Mouse (Mus musculus) midbrain, embryonic 16.5 days (tissue): ENCODE data around the gene Csta1. TPM values are rescaled to one million over a fixed set of nuclear protein-coding genes. Genes with fewer than 3 reads are reported as not detected.
A peak's percentile ranks its signal among the peaks of the same experiment; 100 is the strongest.

Experiments used
- ATAC-seq: fragments of 200-750 bp; cut with Nextera tagmentation; 2 replicates; pipeline ENCODE4 v1.8.0; 2017; ENCODE audit warnings: moderate TSS enrichment
- H3K27ac ChIP-seq: fragments of 300-500 bp; sonication (generic); 2 replicates; pipeline ENCODE4 v1.5.1; 2014; ENCODE audit warnings: mild to moderate bottlenecking, low read length, mixed read lengths
- H3K27me3 ChIP-seq: fragments of 300-500 bp; sonication (generic); 2 replicates; pipeline ENCODE4 v1.6.1; 2014; ENCODE audit warnings: low read depth, low read length, mixed read lengths; ENCODE audit not compliant: control insufficient read depth, insufficient read depth
- H3K36me3 ChIP-seq: fragments of 300-500 bp; sonication (generic); 2 replicates; pipeline ENCODE4 v1.6.1; 2014; ENCODE audit warnings: mild to moderate bottlenecking, low read length, moderate library complexity, mixed read lengths; ENCODE audit not compliant: control insufficient read depth, insufficient read depth
- H3K4me1 ChIP-seq: fragments of 300-500 bp; sonication (generic); 2 replicates; pipeline ENCODE4 v1.6.1; 2014; ENCODE audit warnings: mild to moderate bottlenecking, low read length, mixed read lengths; ENCODE audit not compliant: control insufficient read depth, insufficient read depth
- H3K4me2 ChIP-seq: fragments of 300-500 bp; sonication (generic); 2 replicates; pipeline ENCODE4 v1.6.1; 2014; ENCODE audit warnings: mild to moderate bottlenecking, low read length, mixed read lengths
- H3K4me3 ChIP-seq: fragments of 300-500 bp; sonication (generic); 2 replicates; pipeline ENCODE4 v1.5.1; 2014; ENCODE audit warnings: low read depth, mild to moderate bottlenecking, low read length, moderate library complexity, mixed read lengths
- H3K9ac ChIP-seq: fragments of 300-500 bp; sonication (generic); 2 replicates; pipeline ENCODE4 v1.6.1; 2014; ENCODE audit warnings: low read depth, low read length, mixed read lengths
- H3K9me3 ChIP-seq: fragments of 300-500 bp; sonication (generic); replicated peaks from 2 replicates; pipeline ENCODE4 v1.6.1; 2014; ENCODE audit warnings: mild to moderate bottlenecking, low read length, mixed read lengths; ENCODE audit not compliant: control insufficient read depth, poor library complexity, severe bottlenecking
- WGBS: fragments of 180-500 bp; shearing (Covaris S2); extraction: QIAGEN DNeasy Blood & Tissue Kit; methylation state at CpG from one replicate; pipeline ENCODE4 v1.1.7; 2014; 5-methylcytosine and 5-hydroxymethylcytosine counted together
- polyA plus RNA-seq: library from polyadenylated mRNA; unstranded; fragments of >200 nt; fragmentation: Nextera tagmentation; extraction: Ambion mirVana; gene quantifications from 2 replicates; pipeline ENCODE4 v1.2.1, GENCODE M21; 2015

Csta1 gene
- polyA plus RNA-seq, 1 experiment from 2014 or later: not detected

DNA sequence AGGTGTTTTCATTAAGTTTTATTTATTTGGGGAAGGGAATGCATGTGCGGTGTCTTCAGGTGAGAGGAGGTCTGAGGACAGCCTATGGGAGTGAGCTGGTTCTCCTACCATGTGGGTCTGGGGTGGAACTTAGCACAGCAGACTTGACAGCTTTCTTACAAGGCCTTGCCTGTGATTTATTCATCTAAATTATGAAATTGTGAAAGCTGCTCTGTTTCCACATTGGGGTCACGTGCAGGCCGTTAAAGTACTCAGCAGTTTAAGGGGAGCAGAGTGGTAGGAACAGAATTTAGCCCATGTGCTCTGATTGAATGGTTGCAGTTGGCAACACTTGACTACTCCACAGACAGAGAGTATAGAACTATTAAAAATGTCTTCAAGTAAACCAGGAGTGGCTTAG lies 51.1 kb downstream of the Csta1 start:
- 96% methylated on average over 3 of the region's 3 CpGs for WGBS
- H3K36me3 ChIP-seq: 0 out of 2 replicates have a peak, but pooled peaks cover 3% of the 10 kb centered on the region
- no peak overlapping the region for H3K9ac ChIP-seq
- H3K9me3 ChIP-seq: no peaks in the 10 kb centered on the region
- no peak overlapping the region for H3K4me2 ChIP-seq
- H3K27ac ChIP-seq: no peak overlapping the region
- no peaks in the 10 kb centered on the region for H3K4me1 ChIP-seq
- no peak for ATAC-seq
- H3K4me3 ChIP-seq: no peak overlapping the region
- no peaks in the 10 kb centered on the region for H3K27me3 ChIP-seq

DNA sequence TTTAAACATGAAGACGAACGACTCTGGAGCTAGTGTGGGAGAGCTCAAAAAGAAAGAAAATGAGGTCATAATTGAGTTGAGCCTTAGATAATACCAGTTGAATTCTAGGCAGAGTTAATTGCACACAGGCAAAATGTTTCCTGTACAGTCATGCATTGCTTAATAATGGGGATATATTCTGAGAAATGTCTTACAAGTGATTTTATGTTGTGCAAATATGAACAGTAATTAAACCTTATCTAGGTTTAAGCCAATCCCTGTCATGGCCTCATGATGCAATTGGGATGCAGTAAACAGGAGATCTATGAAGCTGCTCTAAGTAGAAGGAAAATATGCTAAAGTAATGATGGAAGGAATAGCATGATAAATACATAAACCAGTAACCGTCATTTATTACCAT lies 56.3 kb downstream of the Csta1 start:
- peaks cover 7% of the 10 kb centered on the region for H3K4me1 ChIP-seq
- no peak overlapping the region for H3K27ac ChIP-seq
- H3K36me3 ChIP-seq: no peaks in the 10 kb centered on the region
- H3K4me3 ChIP-seq: no peak overlapping the region
- H3K9ac ChIP-seq: no peak overlapping the region
- no peak overlapping the region for H3K4me2 ChIP-seq
- H3K27me3 ChIP-seq: no peaks in the 10 kb centered on the region
- no peak for ATAC-seq
- no peaks in the 10 kb centered on the region for H3K9me3 ChIP-seq
- WGBS: over 99% methylated on average over 3 of the region's 3 CpGs

DNA sequence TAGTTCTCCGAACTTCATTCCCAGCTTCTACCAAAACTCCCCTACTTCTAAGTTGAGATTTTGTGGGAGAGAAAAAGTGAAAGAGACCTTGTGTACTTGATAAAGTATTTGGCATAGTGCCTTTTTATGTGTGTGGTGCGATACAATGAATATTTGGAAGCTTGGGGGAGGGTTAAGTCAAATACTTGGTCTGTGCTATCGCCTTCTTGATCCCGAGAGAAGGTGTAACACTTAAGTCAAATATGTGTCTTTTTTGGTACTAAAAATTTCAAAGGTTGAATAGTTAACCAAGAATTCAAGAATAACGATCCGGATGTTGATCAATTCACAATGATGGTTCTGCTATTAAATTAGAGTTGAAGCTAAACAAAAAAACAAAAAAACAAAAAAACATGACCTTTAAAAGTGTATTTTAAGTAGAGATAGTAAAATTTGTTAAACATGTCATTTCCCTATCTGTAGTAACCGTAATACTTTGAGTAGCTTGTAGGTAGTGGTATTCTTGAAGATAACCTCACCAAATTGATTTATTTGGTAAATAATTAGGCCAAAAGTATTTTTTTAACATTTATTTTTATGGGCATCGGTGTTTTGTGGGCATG lies 58.5 kb downstream of the Csta1 start:
- Histone ChIP-seq H3K4me3 (peak overlapping the region; percentile 80), H3K27ac (peak overlapping the region; percentile 100), H3K4me1 (peaks cover 16% of the 10 kb centered on the region), H3K27me3 (no peaks in the 10 kb centered on the region), H3K9me3 (no peaks in the 10 kb centered on the region), H3K4me2 (peak overlapping the region; percentile 62), H3K9ac (peak overlapping the region; percentile 92), H3K36me3 (no peaks in the 10 kb centered on the region)
- 30% methylated on average over 8 of the region's 8 CpGs for WGBS
- ATAC-seq: no peak

- WGBS: under 1% methylated on average over 81 of the region's 81 CpGs
- peak; percentile 98 for ATAC-seq
These were observed 59.3 kb downstream of the Csta1 start, which contains the start of the genes Fam162a and Ccdc58 for GRCm38 (mm10) chr16:36071450-36072379. TSS of gene Fam162a (minus strand) at chr16:36071594. TSS of gene Ccdc58 (plus strand) at chr16:36071685.

DNA sequence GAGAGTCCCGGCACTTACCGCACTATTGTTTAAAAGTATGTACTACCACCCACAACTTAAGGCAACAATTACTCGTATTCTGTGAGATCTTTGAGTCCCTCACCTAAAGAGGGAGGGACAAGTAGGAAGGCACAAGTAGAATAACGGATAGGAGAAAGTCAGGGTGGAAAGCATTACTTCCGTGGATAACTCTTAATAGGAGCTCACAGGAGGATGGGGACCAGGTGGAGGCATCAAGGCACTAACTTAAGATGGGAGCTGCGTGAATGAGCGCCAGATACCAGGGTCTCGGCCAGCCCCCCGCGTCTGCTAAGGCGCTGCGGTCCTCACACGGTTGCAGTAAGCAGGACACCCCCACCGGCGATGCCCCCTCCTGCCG lies 60.0 kb downstream of the Csta1 start:
- under 1% methylated on average over 16 of the region's 16 CpGs for WGBS
- Histone ChIP-seq H3K9ac (peak overlapping the region; percentile 92), H3K4me1 (peaks cover 16% of the 10 kb centered on the region), H3K4me3 (peak overlapping the region; percentile 80), H3K9me3 (no peaks in the 10 kb centered on the region), H3K27ac (peak overlapping the region; percentile 100), H3K4me2 (peak overlapping the region; percentile 62), H3K36me3 (no peaks in the 10 kb centered on the region), H3K27me3 (no peaks in the 10 kb centered on the region)
- no peak; the same call in 1 of the 2 replicates for ATAC-seq

More at GRCm38 (mm10) chr16:36071450-36072379, 59.3 kb downstream of the Csta1 start, which contains the start of the genes Fam162a and Ccdc58:
- no peaks in the 10 kb centered on the region for H3K9me3 ChIP-seq
- no peaks in the 10 kb centered on the region for H3K36me3 ChIP-seq
- H3K27me3 ChIP-seq: no peaks in the 10 kb centered on the region
- H3K4me1 ChIP-seq: peaks cover 16% of the 10 kb centered on the region
- peak within 1 kb of the TSS; percentile 80 for H3K4me3 ChIP-seq
- H3K9ac ChIP-seq: peak within 1 kb of the TSS; percentile 92
- H3K27ac ChIP-seq: peak within 1 kb of the TSS; percentile 100
- H3K4me2 ChIP-seq: peak within 1 kb of the TSS; percentile 62

Other genes starting within 250 kb of the Csta1 start
- 1.8 TPM in 2 replicates for gene Parp9, start 192.8 kb downstream of the Csta1 start, polyA plus RNA-seq
- gene Dtx3l, start 192.1 kb downstream of the Csta1 start, polyA plus RNA-seq: 1.3 and 1.4 TPM in 2 replicates
- gene Kpna1, start 152.5 kb downstream of the Csta1 start, polyA plus RNA-seq: 85.1 and 91.0 TPM in 2 replicates
- 13.0 and 14.7 TPM in 2 replicates for gene Wdr5b, start 90.1 kb downstream of the Csta1 start, polyA plus RNA-seq
- 131 and 137 TPM in 2 replicates for gene Fam162a, start 59.6 kb downstream of the Csta1 start, polyA plus RNA-seq
- gene Ccdc58, start 59.6 kb downstream of the Csta1 start, polyA plus RNA-seq: 24.7 and 27.7 TPM in 2 replicates
- 0.51 TPM in 1 of 2 replicates, not detected in the other for gene Stfa2l1, start 25.6 kb upstream of the Csta1 start, polyA plus RNA-seq
- 0.67 TPM in 1 of 2 replicates, not detected in the other for gene Gm5483, start 53.0 kb upstream of the Csta1 start, polyA plus RNA-seq
- not detected in 2 replicates for gene Gm5416, start 79.2 kb upstream of the Csta1 start, polyA plus RNA-seq
- not detected in 2 replicates for gene 2010005H15Rik, start 90.2 kb upstream of the Csta1 start, polyA plus RNA-seq
- gene Stfa1, start 145.7 kb upstream of the Csta1 start, polyA plus RNA-seq: 0.70 and 1.6 TPM in 2 replicates
- not detected in 2 replicates for gene BC117090, start 203.1 kb upstream of the Csta1 start, polyA plus RNA-seq
- 0.97 TPM in 1 of 2 replicates, not detected in the other for gene BC100530, start 236.5 kb upstream of the Csta1 start, polyA plus RNA-seq